In the genomic region with DNA sequence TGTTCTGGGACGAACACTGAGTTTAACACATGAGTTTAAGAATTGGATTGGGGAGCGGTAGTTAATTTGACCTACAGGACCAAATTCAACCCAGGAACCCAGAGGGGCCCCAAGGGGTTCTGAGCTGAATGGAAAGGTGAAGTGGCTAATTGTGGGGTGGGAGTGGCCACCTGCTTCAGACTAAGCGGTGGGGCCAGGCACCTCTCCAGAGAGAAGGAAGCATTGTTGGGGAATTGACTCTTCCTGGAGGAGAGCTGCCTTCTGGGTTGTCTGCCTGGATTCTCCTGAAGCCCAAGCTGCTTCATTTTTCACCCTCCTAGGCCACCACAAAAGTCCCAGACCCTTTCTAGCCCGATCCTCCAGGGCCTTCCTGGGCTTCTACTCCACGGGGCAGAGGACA, we compare ENCODE assay signal across 33 mouse cellular contexts. TPM values are rescaled to one million over a fixed set of nuclear protein-coding genes. Genes with fewer than 3 reads are reported as not detected.
A peak's percentile ranks its signal among the peaks of the same experiment; 100 is the strongest.
DNase-seq lines count a peak whose midpoint lies in the region; ATAC-seq lines count a peak whose summit lies in the region.
"Had no signal": no experiment of that assay in that cellular context is flagged by ENCODE, and none has a peak within 500 bp of the region (broad histone marks: within the 10 kb centered on the region; RNA-seq: fewer than 3 reads in every experiment).

No protein-coding gene starts in this region.

- peaks cover 89% of the 10 kb centered on the region for H3K27me3 ChIP-seq in heart, embryonic 10.5 days (ENCODE audit: insufficient read depth, poor library complexity, severe bottlenecking)
- peaks cover 99% of the 10 kb centered on the region for H3K27me3 ChIP-seq in embryonic facial prominence, embryonic 10.5 days (replicated peaks; ENCODE audit: low read depth, poor library complexity, severe bottlenecking)
- H3K27me3 ChIP-seq in heart, embryonic 16.5 days (ENCODE audit: control insufficient read depth, insufficient read depth, low read length), result peaks cover 46% of the 10 kb centered on the region

- 8% methylated on average over 5 of the region's 5 CpGs for WGBS in heart, embryonic 10.5 days
- 2% methylated on average over 5 of the region's 5 CpGs for WGBS in embryonic facial prominence, embryonic 10.5 days
- WGBS in heart, embryonic 16.5 days, result 11% methylated on average over 5 of the region's 5 CpGs

- H3K9me3 ChIP-seq in heart, embryonic 10.5 days, result no peaks in the 10 kb centered on the region
- no peaks in the 10 kb centered on the region for H3K9me3 ChIP-seq in embryonic facial prominence, embryonic 10.5 days
- no peaks in the 10 kb centered on the region for H3K9me3 ChIP-seq in heart, embryonic 16.5 days (replicated peaks; ENCODE audit: control insufficient read depth, low read length)
- H3K9me3 ChIP-seq: embryonic facial prominence, embryonic 13.5 days; hindbrain, embryonic 13.5 days; midbrain, embryonic 12.5 days had no signal

- peak overlapping the region; percentile 77 for H3K4me2 ChIP-seq in heart, embryonic 16.5 days (ENCODE audit: low read depth, low read length)
- H3K4me2 ChIP-seq: hindbrain, embryonic 13.5 days; midbrain, embryonic 12.5 days had no signal

- H3K4me3 ChIP-seq in heart, embryonic 10.5 days, result peak overlapping the region; percentile 80
- H3K4me3 ChIP-seq in embryonic facial prominence, embryonic 10.5 days, result no peak overlapping the region
- H3K4me3 ChIP-seq in heart, embryonic 16.5 days (ENCODE audit: low read length), result peak overlapping the region; percentile 57
- H3K4me3 ChIP-seq: erythroblast, embryonic 14.5 days; hindbrain, embryonic 13.5 days; layer of hippocampus, adult 2 months had no signal

- H3K9ac ChIP-seq in heart, embryonic 16.5 days (ENCODE audit: low read length), result peak overlapping the region; percentile 89
- H3K9ac ChIP-seq: embryonic facial prominence, embryonic 13.5 days; hindbrain, embryonic 13.5 days; midbrain, embryonic 12.5 days had no signal

- peak; percentile 12; the same call in 1 of the 2 replicates for ATAC-seq in heart, embryonic 16.5 days (replicated peaks; ENCODE audit: extremely low read depth, insufficient read depth, low FRiP score)
- ATAC-seq: forebrain, embryonic 16.5 days; inflammation-experienced regulatory T-cells, adult 6 months had no signal

- peak overlapping the region; percentile 97 for H3K27ac ChIP-seq in heart, embryonic 10.5 days
- H3K27ac ChIP-seq in embryonic facial prominence, embryonic 10.5 days (replicated peaks), result no peak overlapping the region
- H3K27ac ChIP-seq in heart, embryonic 16.5 days (ENCODE audit: low read length), result peak overlapping the region; percentile 95
- H3K27ac ChIP-seq: embryonic facial prominence, embryonic 13.5 days; hindbrain, embryonic 13.5 days; layer of hippocampus, adult 2 months; midbrain, embryonic 12.5 days had no signal

- H3K36me3 ChIP-seq in heart, embryonic 10.5 days, result peaks cover 32% of the 10 kb centered on the region
- H3K36me3 ChIP-seq in embryonic facial prominence, embryonic 10.5 days (replicated peaks), result no peaks in the 10 kb centered on the region
- no peaks in the 10 kb centered on the region for H3K36me3 ChIP-seq in heart, embryonic 16.5 days (ENCODE audit: control insufficient read depth, insufficient read depth)
- H3K36me3 ChIP-seq: embryonic facial prominence, embryonic 13.5 days; hindbrain, embryonic 13.5 days; midbrain, embryonic 12.5 days had no signal

- peak; percentile 3 for DNase-seq in embryo, embryonic 10 days (ENCODE audit: low spot score)
- DNase-seq in embryo, embryonic 9.5 days (ENCODE audit: extremely low spot score), result no peak
- peak; percentile 77 for DNase-seq in heart, embryonic 10.5 days (ENCODE audit: low spot score)
- no peak for DNase-seq in heart, adult 9 months (ENCODE audit: low spot score in 2 of 2)
- peak; percentile 32 for DNase-seq in embryonic facial prominence, embryonic 10.5 days (ENCODE audit: low spot score)
- no peak for DNase-seq in kidney, adult 11 months
- no peak for DNase-seq in adrenal gland, postnatal 36 days
- DNase-seq: adrenal gland, postnatal 14 days; cerebellum, adult 8-10 months; gastrocnemius, postnatal 10 days; kidney, postnatal 25 days; lung, adult 18-20 months; lung, postnatal 10 days; right cerebral cortex, postnatal 14 days; spleen, adult 18-20 months had no signal

- H3K4me1 ChIP-seq in heart, embryonic 10.5 days, result peaks cover 37% of the 10 kb centered on the region
- peaks cover 26% of the 10 kb centered on the region for H3K4me1 ChIP-seq in embryonic facial prominence, embryonic 10.5 days
- H3K4me1 ChIP-seq in heart, embryonic 16.5 days (ENCODE audit: control insufficient read depth, insufficient read depth, low read length), result no peaks in the 10 kb centered on the region; the same call in 1 of the 2 replicates

RNA-seq across cellular contexts. Expression of a gene that starts 2.8 kb away (rescaled TPM):
- polyA plus RNA-seq in heart, embryonic 10.5 days (2016; fragmentation: Nextera tagmentation; extraction: Ambion mirVana), result 146 and 189 TPM in 2 replicates
- polyA plus RNA-seq in embryonic facial prominence, embryonic 10.5 days (2016; fragmentation: Nextera tagmentation; extraction: Ambion mirVana), result 0.48 and 0.75 TPM in 2 replicates
- 123 and 132 TPM in 2 replicates for polyA plus RNA-seq in heart, embryonic 16.5 days (2015; fragmentation: Nextera tagmentation; extraction: Ambion mirVana)
- not detected for total RNA-seq in adrenal gland, postnatal 36 days (2021)
- total RNA-seq: adrenal gland, postnatal 14 days; gastrocnemius, postnatal 10 days; granulocyte monocyte progenitor cell, adult 5-6 weeks; layer of hippocampus, adult 2 months; layer of hippocampus, postnatal 25 days; liver, adult 2 months; megakaryocyte progenitor cell, adult 5-6 weeks; monocyte, adult 5-6 weeks; neutrophil, adult 5-6 weeks had no signal
- polyA plus RNA-seq: brain, embryonic 14.5 days; erythroblast, embryonic 14.5 days; forebrain, embryonic 16.5 days; inflammation-experienced regulatory T-cells, adult 6 months; kidney, adult 2 months; limb, embryonic 11.5 days; liver, adult 2 months; midbrain, embryonic 12.5 days; testis, adult 2 months had no signal

Comparison
In these comparisons a context has a peak if more than half of its experiments do, and no peak if none do; other contexts are left out.
1. DNase-seq: peak in embryo, embryonic 10 days (single experiment), heart, embryonic 10.5 days (single experiment) and embryonic facial prominence, embryonic 10.5 days (single experiment); none in embryo, embryonic 9.5 days (single experiment), heart, adult 9 months (0 of 2), kidney, adult 11 months (single experiment) and adrenal gland, postnatal 36 days (0 of 2).
2. RNA of a gene that starts 2.8 kb away (polyA plus RNA-seq): 146 to 189 TPM in heart, embryonic 10.5 days and 123 to 132 TPM in heart, embryonic 16.5 days; 0.48 to 0.75 TPM in embryonic facial prominence, embryonic 10.5 days; every median in the first group is over 10 times any median in the second.